Mouse (Mus musculus): Measurements from ENCODE around the gene Eif5a. TPM values are rescaled to one million over a fixed set of nuclear protein-coding genes. Genes with fewer than 3 reads are reported as not detected.
A peak's percentile ranks its signal among the peaks of the same experiment; 100 is the strongest.

Eif5a gene
- polyA plus RNA-seq, 1 experiment, result 533 TPM

GRCm38 (mm10) chr11:69940962-69941361, 19.2 kb upstream of the Eif5a start:
- Histone ChIP-seq H3K4me1 (ENCODE audit: control insufficient read depth, insufficient read depth, low read length) (peaks cover 4% of the 10 kb centered on the region; the same call in 1 of the 2 replicates), H3K27ac (ENCODE audit: insufficient read depth, low read length) (no peak overlapping the region), H3K27me3 (ENCODE audit: control insufficient read depth, insufficient read depth, low read length) (no peaks in the 10 kb centered on the region), H3K4me3 (replicated peaks; ENCODE audit: insufficient read depth, low read depth, low read length) (no peak overlapping the region)
- no peak for DNase-seq
- TF ChIP-seq POLR2A (IDR thresholded peaks at IDR 0.05; ENCODE audit: borderline replicate concordance, insufficient read depth, low read length) (no peak), CTCF (IDR thresholded peaks at IDR 0.05; ENCODE audit: borderline replicate concordance, insufficient read depth, low read depth, low read length) (no peak)
- 25% methylated on average over 4 of the region's 4 CpGs for WGBS

GRCm38 (mm10) chr11:69939731-69940130, 18.0 kb upstream of the Eif5a start:
- H3K27me3 ChIP-seq (ENCODE audit: control insufficient read depth, insufficient read depth, low read length), result no peaks in the 10 kb centered on the region
- H3K27ac ChIP-seq (ENCODE audit: insufficient read depth, low read length), result no peak overlapping the region
- TF ChIP-seq POLR2A (IDR thresholded peaks at IDR 0.05; ENCODE audit: borderline replicate concordance, insufficient read depth, low read length) (no peak), CTCF (IDR thresholded peaks at IDR 0.05; ENCODE audit: borderline replicate concordance, insufficient read depth, low read depth, low read length) (no peak)
- H3K4me1 ChIP-seq (ENCODE audit: control insufficient read depth, insufficient read depth, low read length), result peaks cover 4% of the 10 kb centered on the region; the same call in 1 of the 2 replicates
- no peak for DNase-seq
- 92% methylated on average over 17 of the region's 17 CpGs for WGBS
- H3K4me3 ChIP-seq (replicated peaks; ENCODE audit: insufficient read depth, low read depth, low read length), result no peak overlapping the region

DNA sequence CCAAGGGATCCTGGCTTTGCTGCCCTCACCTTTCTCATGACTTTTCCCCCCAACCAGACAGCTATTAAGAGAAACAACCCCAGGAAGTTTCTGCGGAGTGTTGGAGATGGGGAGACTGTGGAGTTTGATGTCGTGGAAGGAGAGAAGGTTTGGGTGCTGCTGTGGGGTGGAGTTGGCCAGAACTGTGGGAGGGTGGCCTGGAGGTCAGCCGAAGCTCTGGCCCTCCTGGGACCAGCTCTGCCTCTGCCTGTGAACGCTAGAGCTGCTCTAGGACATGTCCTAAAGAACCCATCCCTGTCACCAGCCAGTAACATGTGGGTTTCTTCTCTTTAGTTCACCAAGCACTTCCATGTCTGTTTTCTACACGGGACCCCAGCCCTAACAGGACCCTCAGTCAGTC, 17.4 kb upstream of the Eif5a start:
- H3K27me3 ChIP-seq (ENCODE audit: control insufficient read depth, insufficient read depth, low read length), result no peaks in the 10 kb centered on the region
- no peak overlapping the region for H3K4me3 ChIP-seq (replicated peaks; ENCODE audit: insufficient read depth, low read depth, low read length)
- peaks cover 4% of the 10 kb centered on the region; the same call in 1 of the 2 replicates for H3K4me1 ChIP-seq (ENCODE audit: control insufficient read depth, insufficient read depth, low read length)
- 67% methylated on average over 5 of the region's 5 CpGs for WGBS
- no peak for DNase-seq
- TF ChIP-seq POLR2A (IDR thresholded peaks at IDR 0.05; ENCODE audit: borderline replicate concordance, insufficient read depth, low read length) (no peak), CTCF (IDR thresholded peaks at IDR 0.05; ENCODE audit: borderline replicate concordance, insufficient read depth, low read depth, low read length) (no peak)
- no peak overlapping the region for H3K27ac ChIP-seq (ENCODE audit: insufficient read depth, low read length)

DNA sequence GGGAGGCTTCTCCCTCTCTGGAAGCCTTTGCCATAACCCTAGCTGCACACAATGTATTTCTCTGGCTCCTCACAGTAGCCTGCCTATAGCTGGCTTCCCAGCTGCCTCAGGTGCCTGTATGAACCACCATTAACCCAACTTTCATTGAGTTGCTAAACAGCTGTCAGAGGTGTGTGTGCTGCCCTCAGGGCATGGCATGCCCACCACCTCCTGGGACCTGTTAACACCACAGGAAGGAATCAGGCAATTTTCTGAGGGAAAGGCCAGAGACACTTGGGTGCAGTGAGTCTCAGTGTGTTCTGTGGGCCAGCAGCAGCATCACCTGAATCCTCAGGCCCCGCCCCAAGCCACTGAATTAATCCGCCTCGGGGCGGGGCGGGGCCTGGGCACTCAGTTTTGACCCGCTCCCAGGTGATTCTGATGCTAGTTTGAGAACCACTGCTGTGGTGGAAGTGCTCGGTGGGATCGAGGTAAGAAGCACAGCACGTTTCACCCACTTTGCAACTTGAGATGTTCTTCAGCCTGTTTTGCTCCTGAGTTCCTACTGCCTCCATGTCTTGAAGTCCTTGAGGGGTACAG, 16.7 kb upstream of the Eif5a start:
- Histone ChIP-seq H3K27me3 (ENCODE audit: control insufficient read depth, insufficient read depth, low read length) (no peaks in the 10 kb centered on the region), H3K4me1 (ENCODE audit: control insufficient read depth, insufficient read depth, low read length) (peaks cover 4% of the 10 kb centered on the region; the same call in 1 of the 2 replicates), H3K27ac (ENCODE audit: insufficient read depth, low read length) (no peak overlapping the region), H3K4me3 (replicated peaks; ENCODE audit: insufficient read depth, low read depth, low read length) (no peak overlapping the region)
- 51% methylated on average over 9 of the region's 9 CpGs for WGBS
- TF ChIP-seq CTCF (IDR thresholded peaks at IDR 0.05; ENCODE audit: borderline replicate concordance, insufficient read depth, low read depth, low read length), result no peak
- TF ChIP-seq POLR2A (IDR thresholded peaks at IDR 0.05; ENCODE audit: borderline replicate concordance, insufficient read depth, low read length), result no peak
- no peak for DNase-seq

DNA sequence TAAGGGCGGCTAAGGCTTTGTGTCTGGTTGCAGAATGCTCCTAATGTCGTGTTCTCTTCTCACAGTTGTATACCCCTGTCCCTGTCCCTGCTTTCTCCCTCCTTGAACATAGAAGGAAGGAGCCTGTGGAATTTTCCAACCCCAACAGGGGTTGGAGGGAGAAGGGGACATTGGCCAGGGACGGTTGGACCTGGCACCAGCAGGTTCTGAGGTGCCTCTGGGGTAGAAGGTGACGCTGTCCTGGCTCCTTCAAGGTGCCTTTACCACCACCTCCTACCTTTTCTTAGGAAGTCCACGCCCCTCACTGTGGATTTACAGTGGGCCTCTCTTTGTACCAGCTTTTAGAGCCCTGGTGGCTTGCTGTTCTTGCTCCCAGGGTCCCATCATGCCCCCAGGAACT, 16.1 kb upstream of the Eif5a start:
- Histone ChIP-seq H3K4me1 (ENCODE audit: control insufficient read depth, insufficient read depth, low read length) (peaks cover 4% of the 10 kb centered on the region; the same call in 1 of the 2 replicates), H3K27me3 (ENCODE audit: control insufficient read depth, insufficient read depth, low read length) (no peaks in the 10 kb centered on the region), H3K27ac (ENCODE audit: insufficient read depth, low read length) (no peak overlapping the region), H3K4me3 (replicated peaks; ENCODE audit: insufficient read depth, low read depth, low read length) (no peak overlapping the region)
- TF ChIP-seq POLR2A (IDR thresholded peaks at IDR 0.05; ENCODE audit: borderline replicate concordance, insufficient read depth, low read length) (no peak), CTCF (IDR thresholded peaks at IDR 0.05; ENCODE audit: borderline replicate concordance, insufficient read depth, low read depth, low read length) (no peak)
- no peak for DNase-seq
- 82% methylated on average over 5 of the region's 5 CpGs for WGBS

DNA sequence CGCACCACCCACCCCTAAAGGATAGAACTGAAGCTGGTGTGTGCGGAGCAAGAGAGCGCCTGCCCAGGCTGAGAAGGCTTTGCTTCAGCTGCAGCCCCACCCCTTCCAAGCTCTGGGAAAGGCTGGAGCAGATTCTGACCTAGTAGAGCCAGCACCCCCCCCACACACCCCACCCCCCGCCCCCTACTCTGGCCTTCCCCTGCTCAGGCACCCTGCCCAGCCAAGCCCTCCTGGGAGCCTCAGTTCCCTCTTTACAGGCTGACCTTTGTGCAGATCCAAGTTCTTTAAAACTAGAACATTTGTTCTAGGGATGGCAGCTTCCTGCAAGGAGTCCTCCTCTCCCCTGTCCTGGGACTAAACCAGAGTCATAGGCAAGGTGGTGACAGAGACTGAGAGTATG, 15.6 kb upstream of the Eif5a start:
- no peak for DNase-seq
- H3K4me1 ChIP-seq (ENCODE audit: control insufficient read depth, insufficient read depth, low read length), result peaks cover 4% of the 10 kb centered on the region; the same call in 1 of the 2 replicates

DNA sequence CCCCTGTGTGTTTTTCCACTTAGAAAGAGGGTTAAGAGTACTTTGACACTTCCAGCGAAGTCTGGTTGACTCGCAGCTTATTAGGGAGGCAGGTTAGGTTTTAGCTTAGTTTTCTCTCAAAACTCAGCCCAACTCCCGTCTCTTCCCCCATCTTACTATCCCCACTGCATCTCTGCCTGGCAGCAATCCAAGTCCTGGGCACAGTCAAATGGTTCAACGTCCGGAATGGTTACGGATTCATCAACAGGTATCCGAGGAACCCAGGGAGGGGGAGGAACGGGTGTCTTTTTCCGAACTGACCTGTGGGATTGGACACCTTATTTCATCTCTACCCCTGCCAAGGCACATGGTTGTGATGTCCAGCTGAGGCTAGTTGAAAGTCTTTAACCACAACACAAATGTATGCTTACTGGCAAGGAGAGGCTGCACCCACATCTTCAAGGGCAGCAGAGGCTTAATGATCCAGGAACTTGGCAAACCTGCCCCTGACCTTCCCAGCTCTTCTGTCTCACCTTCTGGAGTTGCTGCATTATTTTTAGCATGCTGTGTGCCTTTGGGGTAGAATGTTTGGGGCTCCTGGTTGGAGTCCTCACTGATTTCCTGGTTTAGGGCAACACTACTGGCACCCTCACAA, 15.1 kb upstream of the Eif5a start:
- peaks cover 4% of the 10 kb centered on the region; the same call in 1 of the 2 replicates for H3K4me1 ChIP-seq (ENCODE audit: control insufficient read depth, insufficient read depth, low read length)
- WGBS, result 18% methylated on average over 9 of the region's 9 CpGs
- no peak for TF ChIP-seq POLR2A (IDR thresholded peaks at IDR 0.05; ENCODE audit: borderline replicate concordance, insufficient read depth, low read length)
- no peak for TF ChIP-seq CTCF (IDR thresholded peaks at IDR 0.05; ENCODE audit: borderline replicate concordance, insufficient read depth, low read depth, low read length)
- no peaks in the 10 kb centered on the region for H3K27me3 ChIP-seq (ENCODE audit: control insufficient read depth, insufficient read depth, low read length)
- DNase-seq, result no peak
- H3K4me3 ChIP-seq (replicated peaks; ENCODE audit: insufficient read depth, low read depth, low read length), result no peak overlapping the region
- H3K27ac ChIP-seq (ENCODE audit: insufficient read depth, low read length), result no peak overlapping the region

More for the DNA sequence above, 15.6 kb upstream of the Eif5a start:
- no peak overlapping the region for H3K27ac ChIP-seq (ENCODE audit: insufficient read depth, low read length)
- 47% methylated on average over 4 of the region's 4 CpGs for WGBS
- H3K4me3 ChIP-seq (replicated peaks; ENCODE audit: insufficient read depth, low read depth, low read length), result no peak overlapping the region
- TF ChIP-seq CTCF (IDR thresholded peaks at IDR 0.05; ENCODE audit: borderline replicate concordance, insufficient read depth, low read depth, low read length) (no peak), POLR2A (IDR thresholded peaks at IDR 0.05; ENCODE audit: borderline replicate concordance, insufficient read depth, low read length) (no peak)
- no peaks in the 10 kb centered on the region for H3K27me3 ChIP-seq (ENCODE audit: control insufficient read depth, insufficient read depth, low read length)

DNA sequence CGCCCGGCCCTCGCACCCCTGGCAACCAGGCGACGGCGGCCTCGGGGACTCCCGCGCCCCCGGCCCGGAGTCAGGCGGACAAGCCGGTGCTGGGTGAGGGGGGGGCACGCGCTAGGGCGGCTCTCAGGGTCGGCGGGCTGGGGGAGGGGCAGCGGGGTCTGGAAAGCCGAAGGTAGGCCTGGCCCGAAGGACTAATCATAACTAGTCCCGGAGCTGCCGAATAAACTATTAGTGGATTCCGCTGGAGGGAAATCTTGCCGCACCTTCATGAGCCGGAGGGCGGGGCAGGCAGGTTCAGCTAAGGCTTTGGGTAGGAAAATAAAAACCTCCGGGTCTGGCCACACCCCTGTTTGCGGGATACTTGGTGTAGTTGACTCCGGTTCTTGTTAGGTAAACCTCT, 14.4 kb upstream of the Eif5a start:
- Histone ChIP-seq H3K4me3 (replicated peaks; ENCODE audit: insufficient read depth, low read depth, low read length) (peak overlapping the region; percentile 36), H3K27me3 (ENCODE audit: control insufficient read depth, insufficient read depth, low read length) (no peaks in the 10 kb centered on the region), H3K27ac (ENCODE audit: insufficient read depth, low read length) (no peak overlapping the region), H3K4me1 (ENCODE audit: control insufficient read depth, insufficient read depth, low read length) (peaks cover 4% of the 10 kb centered on the region; the same call in 1 of the 2 replicates)
- DNase-seq, result no peak
- TF ChIP-seq POLR2A (IDR thresholded peaks at IDR 0.05; ENCODE audit: borderline replicate concordance, insufficient read depth, low read length) (no peak), CTCF (IDR thresholded peaks at IDR 0.05; ENCODE audit: borderline replicate concordance, insufficient read depth, low read depth, low read length) (no peak)
- 1% methylated on average over 30 of the region's 30 CpGs for WGBS

Data from cerebellum, adult 2 months (tissue).